Mouse (Mus musculus) liver, embryonic 14.5 days (tissue): ENCODE measurements around the gene Nfasc. TPM values are rescaled to one million over a fixed set of nuclear protein-coding genes. Genes with fewer than 3 reads are reported as not detected.

Source experiments
- ATAC-seq: fragments of 200-750 bp; cut with Nextera tagmentation; 2 replicates; pipeline ENCODE4 v1.8.0; 2017; ENCODE audit warnings: moderate number of reproducible peaks, mild to moderate bottlenecking, moderate library complexity; ENCODE audit not compliant: insufficient read depth
- DNase-seq, 3 experiments: peaks; one replicate each; pipeline ENCODE4 v3.0.0-alpha.2; 2012 to 2013; ENCODE audit warnings: low read depth in 3 of 3, low spot score in 3 of 3
- H3K27ac ChIP-seq: fragments of 300-500 bp; sonication (generic); 2 replicates; pipeline ENCODE4 v1.5.1; 2014; ENCODE audit warnings: moderate library complexity, mild to moderate bottlenecking, control low read depth, inconsistent platforms
- H3K27me3 ChIP-seq: fragments of 300-500 bp; sonication (generic); 2 replicates; pipeline ENCODE4 v1.6.1; 2014; ENCODE audit warnings: mild to moderate bottlenecking, low read length, moderate library complexity; ENCODE audit not compliant: control insufficient read depth, insufficient read depth
- H3K36me3 ChIP-seq: fragments of 300-500 bp; sonication (generic); replicated peaks from 2 replicates; pipeline ENCODE4 v1.6.1; 2014; ENCODE audit warnings: low read depth; ENCODE audit not compliant: control insufficient read depth, insufficient read depth
- H3K4me1 ChIP-seq, 2 experiments: fragments of 200-500 bp in 1 of 2; fragments of 300-500 bp in 1 of 2; sonication (generic) in 1 of 2; replicated peaks; 2 replicates each; pipeline ENCODE4 v1.6.1; 2012 to 2014; ENCODE audit warnings: antibody characterized with exemption in 1 of 2, inconsistent platforms in 1 of 2, low read length in 1 of 2; ENCODE audit not compliant: control insufficient read depth in 2 of 2, insufficient read depth in 2 of 2
- H3K4me2 ChIP-seq: fragments of 300-500 bp; sonication (generic); 2 replicates; pipeline ENCODE4 v1.6.1; 2014; ENCODE audit warnings: low read depth, mild to moderate bottlenecking, control low read depth, moderate library complexity
- H3K4me3 ChIP-seq, 2 experiments: fragments of 200-500 bp in 1 of 2; fragments of 300-500 bp in 1 of 2; sonication (generic) in 1 of 2; 2 replicates each; pipeline ENCODE4 v1.5.1; 2012 to 2014; ENCODE audit warnings: low read depth in 2 of 2, low read length in 2 of 2, mild to moderate bottlenecking in 2 of 2, control low read depth in 1 of 2, inconsistent platforms in 1 of 2, moderate library complexity in 1 of 2; ENCODE audit not compliant: insufficient read depth in 1 of 2
- H3K9ac ChIP-seq: fragments of 300-500 bp; sonication (generic); replicated peaks from 2 replicates; pipeline ENCODE4 v1.6.1; 2014; ENCODE audit warnings: mild to moderate bottlenecking, control low read depth, moderate library complexity
- H3K9me3 ChIP-seq: fragments of 300-500 bp; sonication (generic); 2 replicates; pipeline ENCODE4 v1.6.1; 2016; ENCODE audit warnings: low read length, mixed read lengths; ENCODE audit not compliant: control insufficient read depth
- CTCF ChIP-seq: IDR thresholded peaks from 2 replicates; pipeline ENCODE4 v1.5.1; 2016; ENCODE audit warnings: antibody characterized with exemption, low read depth, control low read depth
- EP300 ChIP-seq: IDR thresholded peaks from 2 replicates; pipeline ENCODE4 v1.6.1; 2016; ENCODE audit warnings: antibody characterized with exemption, low read depth
- WGBS: fragments of 180-500 bp; shearing (Covaris S2); extraction: QIAGEN DNeasy Blood & Tissue Kit; methylation state at CpG from one replicate; pipeline ENCODE4 v1.1.7; 2014; ENCODE audit not compliant: insufficient replicate concordance; 5-methylcytosine and 5-hydroxymethylcytosine counted together
- polyA plus RNA-seq, 2 experiments: library from polyadenylated mRNA; depleted of rRNA in 1 of 2; stranded (reverse) in 1 of 2; unstranded in 1 of 2; fragments of >200 nt; fragmentation: Nextera tagmentation in 1 of 2; extraction: Ambion mirVana in 1 of 2; gene quantifications; 2 replicates each; pipeline versions ENCODE4 v1.2.1 to v1.2.3; 2012 to 2014

Nfasc gene
- polyA plus RNA-seq, 2 experiments, result 0.01 to 0.05 TPM

- Histone ChIP-seq H3K27me3 (no peaks in the 10 kb centered on the region), H3K4me2 (no peak overlapping the region), H3K36me3 (no peaks in the 10 kb centered on the region), H3K4me3 (no peak overlapping the region), H3K9ac (no peak overlapping the region), H3K9me3 (no peaks in the 10 kb centered on the region), H3K4me1 (no peaks in the 10 kb centered on the region), H3K27ac (no peak overlapping the region)
- ATAC-seq (no peak), DNase-seq (no peak)
- 65% methylated on average over 18 of the region's 18 CpGs for WGBS
- TF ChIP-seq CTCF (no peak), EP300 (no peak)
These were observed 158.5 kb downstream of the Nfasc start for GRCm38 (mm10) chr1:132582998-132583604.

GRCm38 (mm10) chr1:132581845-132582839 lies 159.5 kb downstream of the Nfasc start:
- ATAC-seq, result no peak
- Histone ChIP-seq H3K4me2 (no peak overlapping the region), H3K27me3 (no peaks in the 10 kb centered on the region), H3K27ac (no peak overlapping the region), H3K36me3 (no peaks in the 10 kb centered on the region), H3K9ac (no peak overlapping the region), H3K4me3 (no peak overlapping the region), H3K4me1 (no peaks in the 10 kb centered on the region), H3K9me3 (no peaks in the 10 kb centered on the region)
- TF ChIP-seq CTCF (no peak), EP300 (no peak)
- WGBS, result 60% methylated on average over 14 of the region's 14 CpGs
- no peak for DNase-seq

- ATAC-seq, result no peak
These were observed 161.5 kb downstream of the Nfasc start for GRCm38 (mm10) chr1:132580063-132580462.

GRCm38 (mm10) chr1:132576845-132577244 lies 164.8 kb downstream of the Nfasc start:
- Histone ChIP-seq H3K4me3 (no peak overlapping the region), H3K36me3 (no peaks in the 10 kb centered on the region), H3K27me3 (no peaks in the 10 kb centered on the region), H3K4me2 (no peak overlapping the region), H3K9me3 (no peaks in the 10 kb centered on the region), H3K27ac (no peak overlapping the region), H3K4me1 (no peaks in the 10 kb centered on the region), H3K9ac (no peak overlapping the region)
- WGBS, result 79% methylated on average over 8 of the region's 8 CpGs
- TF ChIP-seq EP300 (no peak), CTCF (no peak)
- ATAC-seq (no peak), DNase-seq (no peak)

More at GRCm38 (mm10) chr1:132580063-132580462, 161.5 kb downstream of the Nfasc start:
- Histone ChIP-seq H3K27ac (no peak overlapping the region), H3K4me2 (no peak overlapping the region), H3K36me3 (no peaks in the 10 kb centered on the region), H3K4me3 (no peak overlapping the region), H3K9me3 (no peaks in the 10 kb centered on the region), H3K9ac (no peak overlapping the region), H3K4me1 (no peaks in the 10 kb centered on the region), H3K27me3 (no peaks in the 10 kb centered on the region)
- 62% methylated on average over 7 of the region's 7 CpGs for WGBS
- TF ChIP-seq CTCF (no peak), EP300 (no peak)
- no peak for DNase-seq

GRCm38 (mm10) chr1:132572851-132573250 lies 168.7 kb downstream of the Nfasc start:
- no peak overlapping the region for H3K4me3 ChIP-seq
- TF ChIP-seq EP300 (no peak), CTCF (no peak)
- H3K4me2 ChIP-seq, result no peak overlapping the region
- H3K27me3 ChIP-seq, result no peaks in the 10 kb centered on the region
- H3K9ac ChIP-seq, result no peak overlapping the region
- no peaks in the 10 kb centered on the region for H3K36me3 ChIP-seq
- ATAC-seq (no peak), DNase-seq (no peak)
- no peaks in the 10 kb centered on the region for H3K4me1 ChIP-seq
- H3K27ac ChIP-seq, result no peak overlapping the region
- no peaks in the 10 kb centered on the region for H3K9me3 ChIP-seq
- WGBS, result 64% methylated on average over 7 of the region's 7 CpGs
